Mouse (Mus musculus): ENCODE data around the gene Cygb. TPM values are rescaled to one million over a fixed set of nuclear protein-coding genes. Genes with fewer than 3 reads are reported as not detected.

Cygb gene
- polyA plus RNA-seq, 1 experiment from 2014 or later, result 14.7 TPM

DNA sequence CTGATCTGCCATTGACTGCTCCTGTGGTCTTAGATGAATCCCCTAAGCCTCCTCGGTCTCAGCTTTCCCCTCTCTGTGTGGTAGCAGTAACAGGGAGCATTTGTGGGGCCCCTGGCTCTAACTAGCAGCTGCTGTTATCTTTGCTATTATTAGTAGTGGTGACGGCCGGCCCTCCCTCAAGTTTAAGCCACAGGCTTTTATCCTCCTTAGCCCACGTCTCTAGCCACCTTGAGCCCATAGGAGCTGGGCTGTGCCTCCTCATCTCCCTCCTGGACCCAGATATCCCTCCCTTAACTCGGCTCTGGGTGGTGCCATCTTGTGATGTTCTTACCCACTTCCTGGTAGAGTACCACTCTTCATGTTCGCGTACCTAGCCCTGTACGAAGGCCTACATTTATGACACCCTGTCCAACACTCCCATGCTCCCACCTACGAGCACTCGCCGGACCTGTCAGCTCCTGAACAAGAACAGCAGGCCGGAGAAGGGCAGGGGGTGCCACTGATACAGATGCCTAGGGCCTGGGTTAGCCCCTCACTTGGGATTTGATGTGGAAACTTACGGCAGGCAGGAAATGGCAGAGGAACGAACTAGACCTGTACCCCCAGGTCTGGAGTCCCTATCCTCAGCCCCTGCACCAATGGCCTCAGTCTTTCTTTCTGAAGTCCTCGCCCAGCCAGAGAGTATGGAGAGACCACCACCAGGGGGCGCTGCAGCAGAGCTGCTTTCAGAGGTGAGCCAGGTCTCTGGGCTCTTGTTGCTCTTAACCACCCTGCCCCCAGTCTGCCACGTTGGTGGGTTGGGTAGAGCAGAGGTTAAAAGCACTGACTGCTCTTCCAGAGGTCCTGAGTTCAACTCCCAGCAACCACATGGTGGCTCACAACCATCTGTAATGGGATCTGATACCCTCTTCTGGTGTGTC, 28.8 kb downstream of the Cygb start:
- Histone ChIP-seq H3K4me1 (ENCODE audit: control insufficient read depth, insufficient read depth, low read length) (no peaks in the 10 kb centered on the region), H3K9me3 (replicated peaks; ENCODE audit: control insufficient read depth, low read length) (no peaks in the 10 kb centered on the region), H3K36me3 (ENCODE audit: control insufficient read depth, insufficient read depth, low read length) (no peaks in the 10 kb centered on the region), H3K27me3 (replicated peaks; ENCODE audit: control insufficient read depth, insufficient read depth, low read length) (peaks cover 20% of the 10 kb centered on the region; the same call in 1 of the 2 replicates), H3K4me2 (ENCODE audit: low read length) (no peak overlapping the region), H3K4me3 (ENCODE audit: low read depth, low read length) (no peak overlapping the region), H3K27ac (ENCODE audit: low read depth, low read length) (no peak overlapping the region), H3K9ac (ENCODE audit: low read length) (no peak overlapping the region)
- WGBS, result 73% methylated on average over 17 of the region's 17 CpGs
- peak; percentile 30 for DNase-seq (ENCODE audit: low spot score)
- no peak for ATAC-seq

DNA sequence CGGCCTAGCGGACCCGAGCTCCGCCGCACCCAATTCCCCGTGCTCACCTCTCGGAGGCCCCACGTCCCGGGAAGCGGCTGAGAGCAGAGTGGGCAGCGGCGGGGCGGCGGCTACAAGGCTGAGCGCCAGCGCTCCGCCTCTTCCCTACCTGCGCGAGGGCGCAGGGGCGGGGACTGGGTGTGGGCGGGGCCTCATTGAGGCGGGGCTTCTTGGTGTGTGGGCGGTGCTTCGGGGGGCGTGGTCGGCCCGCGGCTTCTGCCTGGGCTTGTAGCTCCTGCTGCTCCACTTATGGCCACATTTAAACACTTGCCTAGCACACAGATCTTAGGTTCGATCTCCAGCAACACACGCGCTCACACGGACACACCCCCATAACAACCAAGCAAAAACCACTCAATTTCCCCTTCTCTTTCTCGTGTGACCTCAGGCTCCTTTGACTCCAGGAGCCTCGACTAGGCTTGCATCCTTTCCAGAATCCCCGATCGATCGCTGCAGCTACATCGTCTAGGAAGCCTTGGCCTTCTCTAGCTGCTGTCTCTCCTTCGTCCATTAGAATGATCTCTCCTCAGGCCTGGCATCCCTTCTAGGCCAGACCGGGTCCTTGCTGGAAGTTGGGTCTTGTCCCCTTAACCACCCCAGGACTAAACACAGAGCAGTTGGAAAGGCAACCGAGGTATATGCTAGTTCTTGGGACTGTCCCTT, 29.8 kb downstream of the Cygb start:
- ATAC-seq (peak; percentile 53), DNase-seq (ENCODE audit: low spot score) (peak; percentile 41)
- peak overlapping the region; percentile 54 for H3K9ac ChIP-seq (ENCODE audit: low read length)
- no peaks in the 10 kb centered on the region for H3K4me1 ChIP-seq (ENCODE audit: control insufficient read depth, insufficient read depth, low read length)
- H3K4me3 ChIP-seq (ENCODE audit: low read depth, low read length), result peak overlapping the region; percentile 42
- peak overlapping the region; percentile 66 for H3K4me2 ChIP-seq (ENCODE audit: low read length)
- peaks cover 20% of the 10 kb centered on the region; the same call in 1 of the 2 replicates for H3K27me3 ChIP-seq (replicated peaks; ENCODE audit: control insufficient read depth, insufficient read depth, low read length)
- H3K36me3 ChIP-seq (ENCODE audit: control insufficient read depth, insufficient read depth, low read length), result no peaks in the 10 kb centered on the region
- WGBS, result 16% methylated on average over 34 of the region's 42 CpGs
- H3K9me3 ChIP-seq (replicated peaks; ENCODE audit: control insufficient read depth, low read length), result no peaks in the 10 kb centered on the region
- no peak overlapping the region for H3K27ac ChIP-seq (ENCODE audit: low read depth, low read length)

DNA sequence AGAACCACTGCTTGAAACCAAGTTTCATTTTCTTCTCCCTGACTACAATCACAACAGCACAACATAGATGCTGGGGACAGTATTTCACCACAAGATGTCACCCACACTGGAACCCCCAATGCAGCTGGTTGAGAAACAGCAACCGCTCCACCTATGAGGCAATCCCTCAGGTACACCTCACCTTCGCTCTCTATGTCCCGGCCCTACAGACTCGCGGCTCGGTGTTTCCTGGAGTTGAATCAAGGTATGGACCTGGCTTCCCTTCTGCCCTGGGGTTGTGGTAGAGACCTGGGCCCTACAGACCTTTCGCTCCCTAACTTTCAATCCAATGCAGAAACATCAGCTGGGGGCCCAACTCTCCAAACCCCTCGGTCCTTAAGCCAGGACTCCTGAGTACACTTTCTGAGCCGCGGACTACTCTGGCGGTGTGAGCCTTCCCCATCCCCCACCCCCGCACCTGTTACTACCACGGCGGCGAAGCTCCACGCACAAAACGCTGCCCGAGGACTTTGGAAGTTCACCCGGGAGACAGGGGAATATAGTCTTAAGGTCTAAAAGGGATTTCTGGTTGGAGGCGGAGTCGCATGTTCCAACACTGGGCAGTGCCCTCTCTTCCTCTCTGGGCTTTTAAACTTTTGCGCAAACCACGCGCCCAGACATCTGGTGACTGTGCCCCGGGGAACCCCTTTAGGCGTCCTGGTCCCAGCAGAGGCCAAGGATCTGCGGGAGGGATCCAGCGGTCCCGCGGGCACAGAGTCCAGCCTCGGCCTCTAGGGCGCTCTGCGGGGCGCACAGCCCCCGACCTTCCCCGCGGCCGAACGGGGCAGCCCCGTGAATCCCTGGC, 30.6 kb downstream of the Cygb start:
- WGBS, result 5% methylated on average over 40 of the region's 40 CpGs
- H3K9ac ChIP-seq (ENCODE audit: low read length), result peak overlapping the region; percentile 54
- ATAC-seq, result peak; percentile 35

DNA sequence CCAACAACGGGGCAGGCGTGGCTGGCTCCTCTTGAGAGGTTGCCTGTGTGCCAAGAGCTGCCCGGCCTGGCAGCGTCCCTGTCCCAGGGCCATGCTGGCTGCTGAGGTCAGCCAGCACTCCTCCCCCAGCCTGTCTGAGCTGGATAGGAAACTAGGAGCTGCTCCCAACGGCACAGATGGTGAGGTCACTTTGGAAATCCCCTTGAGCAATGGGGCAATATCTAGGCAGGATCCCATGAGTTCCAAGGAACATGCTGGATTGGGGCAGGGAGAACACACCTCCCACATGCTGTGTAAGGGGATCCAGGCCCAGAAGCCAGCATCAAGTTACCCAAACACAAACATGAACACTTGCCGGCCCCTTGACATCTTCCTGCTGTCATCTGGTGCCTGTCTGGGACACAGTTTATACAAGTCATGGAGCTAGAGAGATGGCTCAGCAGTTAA, 32.8 kb downstream of the Cygb start:
- DNase-seq (ENCODE audit: low spot score), result peak; percentile 52
- no peak overlapping the region for H3K4me3 ChIP-seq (ENCODE audit: low read depth, low read length)
- H3K4me1 ChIP-seq (ENCODE audit: control insufficient read depth, insufficient read depth, low read length), result no peaks in the 10 kb centered on the region
- no peak overlapping the region for H3K9ac ChIP-seq (ENCODE audit: low read length)
- no peak overlapping the region for H3K4me2 ChIP-seq (ENCODE audit: low read length)
- no peak; the same call in 1 of the 2 replicates for ATAC-seq
- H3K27ac ChIP-seq (ENCODE audit: low read depth, low read length), result no peak overlapping the region
- no peaks in the 10 kb centered on the region for H3K36me3 ChIP-seq (ENCODE audit: control insufficient read depth, insufficient read depth, low read length)
- H3K9me3 ChIP-seq (replicated peaks; ENCODE audit: control insufficient read depth, low read length), result no peaks in the 10 kb centered on the region
- H3K27me3 ChIP-seq (replicated peaks; ENCODE audit: control insufficient read depth, insufficient read depth, low read length), result peaks cover 20% of the 10 kb centered on the region; the same call in 1 of the 2 replicates
- 60% methylated on average over 6 of the region's 6 CpGs for WGBS

More for the DNA sequence above, 30.6 kb downstream of the Cygb start:
- Histone ChIP-seq H3K36me3 (ENCODE audit: control insufficient read depth, insufficient read depth, low read length) (no peaks in the 10 kb centered on the region), H3K27me3 (replicated peaks; ENCODE audit: control insufficient read depth, insufficient read depth, low read length) (peaks cover 20% of the 10 kb centered on the region; the same call in 1 of the 2 replicates), H3K4me3 (ENCODE audit: low read depth, low read length) (peak overlapping the region; percentile 42), H3K4me2 (ENCODE audit: low read length) (peak overlapping the region; percentile 66), H3K4me1 (ENCODE audit: control insufficient read depth, insufficient read depth, low read length) (no peaks in the 10 kb centered on the region), H3K27ac (ENCODE audit: low read depth, low read length) (no peak overlapping the region), H3K9me3 (replicated peaks; ENCODE audit: control insufficient read depth, low read length) (no peaks in the 10 kb centered on the region)
- DNase-seq (ENCODE audit: low spot score), result no peak

- Histone ChIP-seq H3K4me2 (ENCODE audit: low read length) (no peak overlapping the region), H3K4me1 (ENCODE audit: control insufficient read depth, insufficient read depth, low read length) (no peaks in the 10 kb centered on the region), H3K27me3 (replicated peaks; ENCODE audit: control insufficient read depth, insufficient read depth, low read length) (peaks cover 20% of the 10 kb centered on the region; the same call in 1 of the 2 replicates), H3K9ac (ENCODE audit: low read length) (no peak overlapping the region), H3K4me3 (ENCODE audit: low read depth, low read length) (no peak overlapping the region), H3K36me3 (ENCODE audit: control insufficient read depth, insufficient read depth, low read length) (no peaks in the 10 kb centered on the region), H3K27ac (ENCODE audit: low read depth, low read length) (no peak overlapping the region), H3K9me3 (replicated peaks; ENCODE audit: control insufficient read depth, low read length) (no peaks in the 10 kb centered on the region)
- ATAC-seq, result no peak
- DNase-seq (ENCODE audit: low spot score), result no peak
- 78% methylated on average over 10 of the region's 10 CpGs for WGBS
Observed at GRCm38 (mm10) chr11:116620559-116621253, 33.4 kb downstream of the Cygb start.

- H3K36me3 ChIP-seq (ENCODE audit: control insufficient read depth, insufficient read depth, low read length), result no peaks in the 10 kb centered on the region
- H3K9ac ChIP-seq (ENCODE audit: low read length), result no peak overlapping the region
- no peak for ATAC-seq
- H3K4me3 ChIP-seq (ENCODE audit: low read depth, low read length), result no peak overlapping the region
- H3K4me1 ChIP-seq (ENCODE audit: control insufficient read depth, insufficient read depth, low read length), result no peaks in the 10 kb centered on the region
- H3K4me2 ChIP-seq (ENCODE audit: low read length), result no peak overlapping the region
- H3K9me3 ChIP-seq (replicated peaks; ENCODE audit: control insufficient read depth, low read length), result no peaks in the 10 kb centered on the region
- 42% methylated on average over 9 of the region's 9 CpGs for WGBS
- H3K27ac ChIP-seq (ENCODE audit: low read depth, low read length), result no peak overlapping the region
- peaks cover 20% of the 10 kb centered on the region; the same call in 1 of the 2 replicates for H3K27me3 ChIP-seq (replicated peaks; ENCODE audit: control insufficient read depth, insufficient read depth, low read length)
- no peak for DNase-seq (ENCODE audit: low spot score)
Observed at GRCm38 (mm10) chr11:116620073-116620472, 34.0 kb downstream of the Cygb start.

GRCm38 (mm10) chr11:116619561-116619960, 34.6 kb downstream of the Cygb start:
- Histone ChIP-seq H3K4me2 (ENCODE audit: low read length) (no peak overlapping the region), H3K36me3 (ENCODE audit: control insufficient read depth, insufficient read depth, low read length) (no peaks in the 10 kb centered on the region), H3K9me3 (replicated peaks; ENCODE audit: control insufficient read depth, low read length) (no peaks in the 10 kb centered on the region), H3K27me3 (replicated peaks; ENCODE audit: control insufficient read depth, insufficient read depth, low read length) (peaks cover 17% of the 10 kb centered on the region; the same call in 1 of the 2 replicates), H3K9ac (ENCODE audit: low read length) (no peak overlapping the region), H3K4me1 (ENCODE audit: control insufficient read depth, insufficient read depth, low read length) (no peaks in the 10 kb centered on the region), H3K27ac (ENCODE audit: low read depth, low read length) (no peak overlapping the region), H3K4me3 (ENCODE audit: low read depth, low read length) (no peak overlapping the region)
- ATAC-seq, result no peak
- no peak for DNase-seq (ENCODE audit: low spot score)
- 87% methylated on average over 8 of the region's 8 CpGs for WGBS

DNA sequence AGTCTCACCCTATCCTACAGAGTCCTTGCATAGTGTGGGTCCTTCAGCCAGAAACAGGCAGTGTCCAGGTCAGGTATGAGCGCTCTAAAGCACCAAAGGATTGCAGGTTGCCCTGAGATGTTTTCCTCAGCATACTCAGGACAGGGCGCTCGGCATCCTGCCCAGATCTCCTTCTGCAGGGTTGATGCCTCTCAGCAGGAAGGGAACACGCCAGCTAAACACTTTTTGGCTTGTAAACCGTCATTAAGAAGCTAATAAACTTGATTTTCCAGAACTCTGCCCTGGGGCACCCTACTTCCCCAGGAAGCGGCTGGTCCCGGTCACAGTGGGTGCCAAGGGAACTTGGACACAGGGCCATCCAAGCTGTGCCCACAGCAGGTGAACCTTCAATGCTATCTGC, 35.0 kb downstream of the Cygb start:
- Histone ChIP-seq H3K27me3 (replicated peaks; ENCODE audit: control insufficient read depth, insufficient read depth, low read length) (peaks cover 13% of the 10 kb centered on the region; the same call in 1 of the 2 replicates), H3K4me2 (ENCODE audit: low read length) (no peak overlapping the region), H3K4me1 (ENCODE audit: control insufficient read depth, insufficient read depth, low read length) (no peaks in the 10 kb centered on the region), H3K36me3 (ENCODE audit: control insufficient read depth, insufficient read depth, low read length) (no peaks in the 10 kb centered on the region), H3K9ac (ENCODE audit: low read length) (no peak overlapping the region), H3K9me3 (replicated peaks; ENCODE audit: control insufficient read depth, low read length) (no peaks in the 10 kb centered on the region), H3K27ac (ENCODE audit: low read depth, low read length) (no peak overlapping the region), H3K4me3 (ENCODE audit: low read depth, low read length) (no peak overlapping the region)
- ATAC-seq, result no peak
- WGBS, result 85% methylated on average over 7 of the region's 7 CpGs
- DNase-seq (ENCODE audit: low spot score), result no peak
